Mouse (Mus musculus): ENCODE data around the gene Rgs14.

Gene Rgs14

GRCm38 (mm10) chr13:55361145-55361544 lies 8.4 kb upstream of the Rgs14 start:
- no peak for DNase-seq

GRCm38 (mm10) chr13:55361974-55362452 lies 7.5 kb upstream of the Rgs14 start:
- no peak for DNase-seq

- DNase-seq: peak; percentile 93
Measured at GRCm38 (mm10) chr13:55362453-55363060, 7.0 kb upstream of the Rgs14 start, which contains the start of gene Lman2. Gene Lman2, minus strand, starts transcription at chr13:55362783.

GRCm38 (mm10) chr13:55368401-55368800 lies 1.1 kb upstream of the Rgs14 start:
- DNase-seq: no peak

GRCm38 (mm10) chr13:55370234-55370633 lies 702 bp downstream of the Rgs14 start:
- DNase-seq: peak; percentile 30

- no peak for DNase-seq
Measured at GRCm38 (mm10) chr13:55371007-55371681, 1.6 kb downstream of the Rgs14 start.

- no peak for DNase-seq
Measured at GRCm38 (mm10) chr13:55371740-55372139, 2.2 kb downstream of the Rgs14 start.

- no peak for DNase-seq
Measured at GRCm38 (mm10) chr13:55374206-55374924, 4.8 kb downstream of the Rgs14 start.

- no peak for DNase-seq
Measured at GRCm38 (mm10) chr13:55375877-55376276, 6.3 kb downstream of the Rgs14 start.

- no peak for DNase-seq
Measured at GRCm38 (mm10) chr13:55378907-55379580, 9.5 kb downstream of the Rgs14 start.

- no peak for DNase-seq
Measured at GRCm38 (mm10) chr13:55381790-55382189, 12.3 kb downstream of the Rgs14 start.

- no peak for DNase-seq
Measured at GRCm38 (mm10) chr13:55390644-55391043, 21.1 kb downstream of the Rgs14 start.

GRCm38 (mm10) chr13:55391626-55392029 lies 22.1 kb downstream of the Rgs14 start:
- DNase-seq: no peak

- no peak for DNase-seq
Measured at GRCm38 (mm10) chr13:55392933-55393332, 23.4 kb downstream of the Rgs14 start.

- DNase-seq: no peak
Measured at GRCm38 (mm10) chr13:55398088-55398487, 28.6 kb downstream of the Rgs14 start, which contains the start of gene Slc34a1. Gene Slc34a1, plus strand, starts transcription at chr13:55398187.

- no peak for DNase-seq
Measured at GRCm38 (mm10) chr13:55399300-55400038, 29.9 kb downstream of the Rgs14 start.

GRCm38 (mm10) chr13:55400039-55400346 lies 30.5 kb downstream of the Rgs14 start:
- no peak for DNase-seq

GRCm38 (mm10) chr13:55403266-55403665 lies 33.7 kb downstream of the Rgs14 start:
- no peak for DNase-seq

GRCm38 (mm10) chr13:55403935-55404852 lies 34.7 kb downstream of the Rgs14 start:
- DNase-seq: no peak

GRCm38 (mm10) chr13:55404853-55405782 lies 35.6 kb downstream of the Rgs14 start:
- DNase-seq: peak; percentile 85
